Mouse (Mus musculus): Measurements from ENCODE around the gene Pask. TPM values are rescaled to one million over a fixed set of nuclear protein-coding genes. Genes with fewer than 3 reads are reported as not detected.

Gene Pask
- 4.8 and 12.4 TPM in 2 replicates for total RNA-seq (2023)

GRCm38 (mm10) chr1:93342648-93343503, at the start of gene Pask, which contains the start of gene Ppp1r7:
Gene Pask, minus strand, starts transcription at chr1:93343482.
Gene Ppp1r7, plus strand, starts transcription at chr1:93342854.

GRCm38 (mm10) chr1:93373665-93374064, 30.4 kb upstream of the Pask start, which contains the start of gene Ano7:
Gene Ano7, plus strand, starts transcription at chr1:93373930.

GRCm38 (mm10) chr1:93305581-93306337, 37.5 kb downstream of the Pask start, which contains the start of gene Mterf4:
Gene Mterf4, minus strand, starts transcription at chr1:93305915.

Other genes starting within 250 kb of the Pask start
- gene Kif1a, start 241.5 kb downstream of the Pask start, total RNA-seq (2023) = 0.54 and 2.0 TPM in 2 replicates
- gene Agxt, start 208.2 kb downstream of the Pask start, total RNA-seq (2023) = not detected in 2 replicates
- gene 2310007B03Rik, start 182.5 kb downstream of the Pask start, total RNA-seq (2023) = not detected in 2 replicates
- gene Crocc2, start 174.8 kb downstream of the Pask start, total RNA-seq (2023) = not detected in 2 replicates
- gene Sned1, start 107.6 kb downstream of the Pask start, total RNA-seq (2023) = 3.6 and 8.2 TPM in 2 replicates
- gene Mterf4, start 37.6 kb downstream of the Pask start, total RNA-seq (2023) = 12.3 and 12.6 TPM in 2 replicates
- gene Ppp1r7, start 628 bp downstream of the Pask start, total RNA-seq (2023) = 13.9 and 15.2 TPM in 2 replicates
- gene Ano7, start 30.4 kb upstream of the Pask start, total RNA-seq (2023) = not detected in 2 replicates
- gene Hdlbp, start 135.3 kb upstream of the Pask start, total RNA-seq (2023) = 156 and 192 TPM in 2 replicates
- 1.1 and 1.5 TPM in 2 replicates for gene Farp2, start 168.6 kb upstream of the Pask start, total RNA-seq (2023)

Data from neutrophil, adult 65 days (primary cell).